Mouse (Mus musculus): ENCODE results near the gene Gtf2ird2.

DNA sequence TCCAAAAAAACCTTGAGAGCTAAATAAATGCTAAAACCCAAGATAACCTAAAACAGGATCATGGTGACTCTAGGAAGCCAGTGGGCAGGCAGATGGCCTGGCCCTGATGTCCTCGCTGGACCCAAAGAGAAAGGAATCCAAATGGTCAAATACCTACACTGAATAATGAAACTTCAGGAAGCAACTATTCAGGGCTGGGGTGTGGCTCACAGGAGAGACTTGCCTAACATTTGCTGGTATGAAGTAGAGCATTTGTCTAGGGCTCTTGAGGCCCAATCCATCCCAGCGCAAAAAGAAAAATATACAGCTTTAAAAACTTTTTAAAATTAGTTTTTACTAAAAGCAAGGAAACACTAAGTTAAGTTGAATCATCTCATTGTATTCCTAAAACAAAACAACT lies 75.1 kb downstream of the Gtf2ird2 start:
- TF ChIP-seq POLR2A (IDR thresholded peaks at IDR 0.05; ENCODE audit: control insufficient read depth, low read depth, low read length) (no peak), CTCF (IDR thresholded peaks at IDR 0.05; ENCODE audit: control insufficient read depth, insufficient read depth, insufficient replicate concordance, low read depth, low read length) (no peak)
